Mouse (Mus musculus): Measurements from ENCODE around the gene Rad23b.
A peak's percentile ranks its signal among the peaks of the same experiment; 100 is the strongest.
"Not testable (repeated sequence)": the region's sequence is repeated elsewhere in the genome, so short reads cannot be mapped to it uniquely, and the experiment has no call there.

The Rad23b gene

GRCm38 (mm10) chr4:55354038-55354437 is 4.2 kb downstream of the Rad23b start:
- no peak for DNase-seq (ENCODE audit: low spot score in 2 of 2)

- DNase-seq (ENCODE audit: low spot score in 2 of 2): no peak
Observed at GRCm38 (mm10) chr4:55355845-55356244, 6.0 kb downstream of the Rad23b start.

- no peak for DNase-seq (ENCODE audit: low spot score in 2 of 2)
Observed at GRCm38 (mm10) chr4:55356726-55357125, 6.9 kb downstream of the Rad23b start.

- DNase-seq (ENCODE audit: low spot score in 2 of 2): no peak
Observed at GRCm38 (mm10) chr4:55363866-55364265, 14.0 kb downstream of the Rad23b start.

GRCm38 (mm10) chr4:55364374-55364773 is 14.5 kb downstream of the Rad23b start:
- DNase-seq (ENCODE audit: low spot score in 2 of 2): no peak

- DNase-seq (ENCODE audit: low spot score in 2 of 2): no peak
Observed at GRCm38 (mm10) chr4:55366014-55366413, 16.2 kb downstream of the Rad23b start.

- DNase-seq (ENCODE audit: low spot score in 2 of 2): no peak
Observed at GRCm38 (mm10) chr4:55370127-55370526, 20.3 kb downstream of the Rad23b start.

GRCm38 (mm10) chr4:55371355-55371754 is 21.5 kb downstream of the Rad23b start:
- no peak for DNase-seq (ENCODE audit: low spot score in 2 of 2)

- no peak for DNase-seq (ENCODE audit: low spot score in 2 of 2)
Observed at GRCm38 (mm10) chr4:55382350-55382749, 32.5 kb downstream of the Rad23b start.

- DNase-seq (ENCODE audit: low spot score in 2 of 2): no peak
Observed at GRCm38 (mm10) chr4:55386768-55387167, 36.9 kb downstream of the Rad23b start.

- no peak for DNase-seq (ENCODE audit: low spot score in 2 of 2)
Observed at GRCm38 (mm10) chr4:55391480-55391879, 41.6 kb downstream of the Rad23b start.

GRCm38 (mm10) chr4:55392445-55392844 is 42.6 kb downstream of the Rad23b start:
- DNase-seq (ENCODE audit: low spot score in 2 of 2): no peak

- no peak for DNase-seq (ENCODE audit: low spot score in 2 of 2)
Observed at GRCm38 (mm10) chr4:55397911-55398762, 48.3 kb downstream of the Rad23b start.

GRCm38 (mm10) chr4:55398901-55399300 is 49.1 kb downstream of the Rad23b start:
- DNase-seq (ENCODE audit: low spot score in 2 of 2): no peak

GRCm38 (mm10) chr4:55405329-55405728 is 55.5 kb downstream of the Rad23b start:
- DNase-seq (ENCODE audit: low spot score in 2 of 2): no peak

- DNase-seq (ENCODE audit: low spot score in 2 of 2): no peak
Observed at GRCm38 (mm10) chr4:55406558-55406957, 56.7 kb downstream of the Rad23b start.

GRCm38 (mm10) chr4:55408081-55408480 is 58.2 kb downstream of the Rad23b start:
- peak; percentile 51 to 58 for DNase-seq (ENCODE audit: low spot score in 2 of 2)

- DNase-seq (ENCODE audit: low spot score in 2 of 2): no peak
Observed at GRCm38 (mm10) chr4:55409025-55409424, 59.2 kb downstream of the Rad23b start.

GRCm38 (mm10) chr4:55409578-55410224 is 59.9 kb downstream of the Rad23b start:
- not testable (repeated sequence) for DNase-seq (ENCODE audit: low spot score in 2 of 2)

GRCm38 (mm10) chr4:55415864-55416263 is 66.0 kb downstream of the Rad23b start:
- peak; percentile 9 to 27 for DNase-seq (ENCODE audit: low spot score in 2 of 2)

GRCm38 (mm10) chr4:55426250-55426649 is 76.4 kb downstream of the Rad23b start:
- no peak for DNase-seq (ENCODE audit: low spot score in 2 of 2)

Data from left cerebral cortex, adult 9 months (tissue).